Mouse (Mus musculus): ENCODE measurements around the gene Eif4a1. TPM values are rescaled to one million over a fixed set of nuclear protein-coding genes. Genes with fewer than 3 reads are reported as not detected.

Gene Eif4a1
- polyA plus RNA-seq, 1 experiment from 2014 or later, result 695 TPM

DNA sequence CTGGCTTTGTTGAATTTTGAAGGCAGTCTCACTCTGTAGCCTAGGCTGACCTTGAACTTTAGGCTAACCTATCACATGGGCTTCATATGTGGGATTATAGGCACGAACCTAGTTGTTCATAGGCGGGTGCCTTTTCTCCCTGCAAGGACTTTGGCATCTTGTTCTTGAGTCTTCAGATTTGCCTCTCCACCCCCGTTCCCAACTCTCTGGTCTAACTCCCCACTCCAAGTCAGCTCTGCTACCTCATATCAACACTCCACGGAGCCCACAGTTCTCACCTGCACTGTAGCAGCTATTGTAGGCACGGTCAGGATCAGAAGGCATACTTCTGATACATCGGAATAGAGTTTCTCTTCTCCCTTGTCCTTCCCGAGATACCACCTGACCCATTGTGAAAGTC lies 11.4 kb upstream of the Eif4a1 start:
- peaks cover 20% of the 10 kb centered on the region for H3K36me3 ChIP-seq (ENCODE audit: insufficient read depth)
- no peaks in the 10 kb centered on the region for H3K27me3 ChIP-seq (ENCODE audit: insufficient read depth, low read length)
- H3K4me2 ChIP-seq, result peak overlapping the region; percentile 95
- no peak overlapping the region for H3K4me3 ChIP-seq (ENCODE audit: low read depth, low read length)
- H3K9me3 ChIP-seq (ENCODE audit: low read depth, low read length), result no peaks in the 10 kb centered on the region
- H3K4me1 ChIP-seq (ENCODE audit: insufficient read depth), result peaks cover 18% of the 10 kb centered on the region
- ATAC-seq (ENCODE audit: insufficient read depth) (no peak), DNase-seq (no peak)
- H3K9ac ChIP-seq, result peak overlapping the region; percentile 47; the same call in 1 of the 2 replicates
- H3K27ac ChIP-seq (ENCODE audit: low read depth), result peak overlapping the region; percentile 81; the same call in 1 of the 2 replicates
- WGBS, result 63% methylated on average over 7 of the region's 7 CpGs
- no peak for TF ChIP-seq CTCF (IDR thresholded peaks at IDR 0.05; ENCODE audit: low read depth)

DNA sequence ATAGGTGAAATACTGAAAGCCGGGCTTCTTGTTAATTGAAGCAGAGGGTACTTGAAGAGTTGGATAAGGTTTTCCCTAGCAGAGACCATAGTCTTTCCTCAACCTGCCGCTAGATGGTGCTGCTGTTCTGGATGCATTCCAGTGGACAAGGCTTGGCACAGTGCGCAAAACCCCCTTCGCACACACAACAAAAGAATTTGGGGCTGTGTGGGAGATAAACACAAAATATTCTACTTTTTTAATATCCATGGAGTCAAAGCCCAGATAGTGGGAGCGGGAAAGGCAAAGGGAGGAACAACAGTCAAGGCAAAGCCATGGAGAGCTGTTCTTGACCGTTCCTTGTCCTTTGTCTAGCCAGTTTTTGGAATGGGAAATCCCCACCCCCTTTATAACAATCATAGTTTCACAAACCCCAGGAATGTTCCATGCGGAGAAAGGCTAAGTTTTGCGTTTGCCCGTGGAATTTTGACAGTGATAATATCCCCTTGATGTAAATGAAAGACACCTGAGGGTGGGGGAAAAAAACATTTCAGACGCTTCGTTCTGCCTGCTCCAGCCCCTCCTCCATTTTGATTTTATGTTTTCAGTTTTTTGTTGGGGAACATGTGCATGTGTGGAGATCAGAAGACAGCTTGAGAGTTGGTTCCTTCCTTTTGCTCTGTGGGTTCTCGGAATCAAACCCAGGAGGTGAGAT lies 10.8 kb upstream of the Eif4a1 start:
- WGBS, result 11% methylated on average over 12 of the region's 12 CpGs
- 0 out of 2 replicates have a peak, but pooled peaks have one; percentile 39 for ATAC-seq (ENCODE audit: insufficient read depth)
- peaks cover 26% of the 10 kb centered on the region for H3K36me3 ChIP-seq (ENCODE audit: insufficient read depth)
- peak overlapping the region; percentile 47 for H3K9ac ChIP-seq
- DNase-seq, result peak; percentile 98
- no peaks in the 10 kb centered on the region for H3K27me3 ChIP-seq (ENCODE audit: insufficient read depth, low read length)
- H3K4me2 ChIP-seq, result peak overlapping the region; percentile 95
- peak overlapping the region; percentile 96 for H3K27ac ChIP-seq (ENCODE audit: low read depth)
- TF ChIP-seq CTCF (IDR thresholded peaks at IDR 0.05; ENCODE audit: low read depth), result peak; percentile 96
- peaks cover 18% of the 10 kb centered on the region for H3K4me1 ChIP-seq (ENCODE audit: insufficient read depth)
- peak overlapping the region; percentile 87 for H3K4me3 ChIP-seq (ENCODE audit: low read depth, low read length)
- no peaks in the 10 kb centered on the region for H3K9me3 ChIP-seq (ENCODE audit: low read depth, low read length)

DNA sequence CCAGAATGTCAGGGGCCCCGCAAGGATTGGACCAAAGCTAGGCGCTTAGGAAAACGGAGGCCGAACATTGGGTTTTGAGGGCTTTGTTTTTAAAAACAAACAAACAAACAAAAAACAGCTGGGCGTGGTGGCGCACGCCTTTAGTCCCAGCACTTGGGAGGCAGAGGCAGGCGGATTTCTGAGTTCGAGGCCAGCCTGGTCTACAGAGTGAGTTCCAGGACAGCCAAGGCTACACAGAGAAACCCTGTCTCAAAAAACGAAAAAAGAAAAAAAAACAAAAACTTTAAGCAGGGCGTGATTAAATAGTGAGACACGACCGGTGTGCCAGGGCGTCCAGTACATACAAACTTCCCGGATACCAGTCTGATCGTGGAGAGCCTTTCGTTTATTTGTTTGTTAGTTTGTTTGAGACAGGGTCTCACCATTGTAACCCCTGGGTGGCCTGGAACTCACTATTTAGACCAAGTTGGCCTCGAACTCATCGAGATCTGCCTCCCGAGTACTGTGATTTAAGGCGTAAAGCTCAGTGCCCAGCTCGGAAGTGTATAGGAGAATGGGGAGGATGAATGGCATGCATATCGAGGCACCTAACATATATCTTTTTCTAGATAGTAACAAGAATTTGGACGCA lies 10.1 kb upstream of the Eif4a1 start:
- Histone ChIP-seq H3K9ac (peak overlapping the region; percentile 78), H3K36me3 (ENCODE audit: insufficient read depth) (peaks cover 33% of the 10 kb centered on the region), H3K4me3 (ENCODE audit: low read depth, low read length) (peak overlapping the region; percentile 87), H3K27ac (ENCODE audit: low read depth) (peak overlapping the region; percentile 96), H3K4me1 (ENCODE audit: insufficient read depth) (peaks cover 18% of the 10 kb centered on the region), H3K9me3 (ENCODE audit: low read depth, low read length) (no peaks in the 10 kb centered on the region), H3K4me2 (peak overlapping the region; percentile 95), H3K27me3 (ENCODE audit: insufficient read depth, low read length) (no peaks in the 10 kb centered on the region)
- ATAC-seq (ENCODE audit: insufficient read depth) (peak; percentile 14; the same call in 1 of the 2 replicates), DNase-seq (no peak)
- no peak for TF ChIP-seq CTCF (IDR thresholded peaks at IDR 0.05; ENCODE audit: low read depth)
- WGBS, result 18% methylated on average over 24 of the region's 24 CpGs

DNA sequence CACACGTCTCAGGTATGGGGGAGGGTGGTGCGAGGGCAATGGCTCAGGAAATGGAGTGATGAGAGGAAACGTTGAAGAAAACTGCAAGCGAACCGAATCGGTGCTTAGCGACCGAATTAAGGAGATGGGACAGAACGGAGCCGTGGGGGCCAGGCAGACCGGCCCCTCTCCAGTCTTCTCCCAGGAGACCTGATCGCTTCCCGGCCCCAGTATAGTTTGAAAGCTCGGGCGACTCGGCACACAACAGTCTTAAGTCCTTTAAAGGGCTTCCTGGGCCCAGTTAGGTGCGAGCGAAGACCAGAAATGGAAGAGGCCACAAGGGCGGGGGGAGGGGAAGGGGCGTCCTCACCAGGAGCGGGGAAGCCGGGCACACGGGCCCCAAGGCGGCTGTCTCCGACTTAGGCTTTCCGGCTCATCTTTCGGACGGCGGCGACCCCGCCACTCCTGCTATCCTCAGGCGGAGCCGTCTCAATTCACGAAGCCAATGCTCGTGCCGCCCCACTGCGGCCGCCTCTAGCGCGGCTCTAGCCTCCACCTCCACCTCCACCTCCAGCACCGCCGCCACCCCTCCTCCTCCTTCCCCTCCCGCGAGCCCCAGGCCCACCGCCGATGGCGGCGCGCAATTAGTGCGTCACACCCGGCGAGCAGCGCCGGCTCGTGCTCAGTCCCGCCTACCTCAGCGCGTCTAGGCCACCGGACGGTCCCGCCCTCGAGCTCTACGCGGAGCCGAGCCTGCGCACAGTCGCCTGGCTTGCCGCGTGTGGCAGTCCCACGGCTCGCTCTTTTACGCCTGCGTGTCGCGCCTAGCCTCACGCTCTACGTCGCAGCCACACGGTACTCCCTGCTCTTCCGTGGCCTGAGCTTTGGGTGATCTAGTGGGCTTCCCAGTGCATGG lies 9.3 kb upstream of the Eif4a1 start, which contains the start of gene Senp3:
Gene Senp3 (minus strand): TSS at position 771 of the 895 bp plus-strand sequence.
- Histone ChIP-seq H3K4me1 (ENCODE audit: insufficient read depth) (peaks cover 18% of the 10 kb centered on the region), H3K4me3 (ENCODE audit: low read depth, low read length) (peak within 1 kb of the TSS; percentile 87), H3K4me2 (peak within 1 kb of the TSS; percentile 95), H3K9ac (peak within 1 kb of the TSS; percentile 78), H3K27me3 (ENCODE audit: insufficient read depth, low read length) (no peaks in the 10 kb centered on the region), H3K9me3 (ENCODE audit: low read depth, low read length) (no peaks in the 10 kb centered on the region), H3K27ac (ENCODE audit: low read depth) (peak within 1 kb of the TSS; percentile 96), H3K36me3 (ENCODE audit: insufficient read depth) (peaks cover 41% of the 10 kb centered on the region)
- peak; percentile 95 for ATAC-seq (ENCODE audit: insufficient read depth)
- under 1% methylated on average over 75 of the region's 80 CpGs for WGBS
- peak; percentile 99 for DNase-seq
- TF ChIP-seq CTCF (IDR thresholded peaks at IDR 0.05; ENCODE audit: low read depth), result no peak

DNA sequence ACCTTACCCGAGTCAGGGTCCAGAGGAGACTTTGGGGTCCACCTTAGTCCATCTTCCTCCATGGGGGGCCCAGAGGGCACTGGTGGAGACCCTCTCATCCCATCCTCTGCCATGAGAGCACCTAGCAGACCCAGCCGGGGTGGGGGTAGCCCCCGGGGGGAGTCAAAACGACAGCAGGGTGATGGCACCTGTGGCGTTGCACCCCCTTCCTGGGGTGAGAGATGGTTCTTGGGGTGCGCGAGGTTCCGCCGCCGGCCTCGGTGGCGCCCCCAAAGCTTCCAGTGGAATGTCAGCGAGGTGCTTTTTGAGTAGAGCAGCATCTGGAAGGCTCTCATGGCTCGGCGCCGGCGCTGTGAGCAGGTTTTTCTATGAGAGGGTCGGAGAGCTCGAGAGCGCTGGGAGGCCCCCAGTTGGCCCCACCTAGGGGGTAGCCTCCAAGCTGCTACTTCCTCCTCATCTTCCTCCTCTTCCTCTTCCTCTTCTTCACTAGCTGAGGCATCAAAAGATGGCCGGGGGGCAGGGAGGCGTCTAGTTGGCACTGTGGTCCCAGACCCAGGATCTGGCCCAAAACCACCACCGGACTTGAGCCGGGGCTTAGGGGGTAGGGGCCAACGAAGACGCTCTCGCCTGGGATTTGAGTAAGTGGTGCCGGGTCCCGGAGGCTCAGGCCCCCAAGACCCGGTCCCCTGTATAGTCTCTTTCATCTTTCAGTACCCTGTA lies 8.1 kb upstream of the Eif4a1 start:
- Histone ChIP-seq H3K9me3 (ENCODE audit: low read depth, low read length) (no peaks in the 10 kb centered on the region), H3K36me3 (ENCODE audit: insufficient read depth) (peaks cover 53% of the 10 kb centered on the region), H3K9ac (peak overlapping the region; percentile 78; the same call in 1 of the 2 replicates), H3K4me2 (peak overlapping the region; percentile 95), H3K4me3 (ENCODE audit: low read depth, low read length) (peak overlapping the region; percentile 87), H3K27ac (ENCODE audit: low read depth) (no peak overlapping the region), H3K4me1 (ENCODE audit: insufficient read depth) (peaks cover 6% of the 10 kb centered on the region; the same call in 1 of the 2 replicates), H3K27me3 (ENCODE audit: insufficient read depth, low read length) (no peaks in the 10 kb centered on the region)
- no peak for TF ChIP-seq CTCF (IDR thresholded peaks at IDR 0.05; ENCODE audit: low read depth)
- DNase-seq (no peak), ATAC-seq (ENCODE audit: insufficient read depth) (no peak)
- WGBS, result 89% methylated on average over 30 of the region's 30 CpGs

DNA sequence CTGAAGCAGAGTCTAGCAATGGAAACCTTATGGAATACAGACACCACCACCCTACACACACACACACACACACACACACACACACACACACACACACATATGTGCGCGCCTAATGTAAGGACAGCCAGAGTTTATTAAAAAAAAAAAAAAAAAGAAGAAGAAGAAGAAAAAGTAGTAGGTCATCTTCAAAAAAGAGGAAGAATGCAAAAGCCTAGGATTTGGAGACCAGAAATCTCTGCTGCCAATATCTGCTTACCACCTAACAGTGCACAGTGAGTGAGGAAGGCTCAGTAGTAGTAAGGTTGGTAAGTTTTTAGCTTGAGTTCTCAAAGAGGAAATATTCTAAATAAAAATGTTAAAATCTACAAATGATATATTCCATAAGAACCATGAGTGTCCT lies 6.9 kb upstream of the Eif4a1 start:
- H3K4me2 ChIP-seq, result no peak overlapping the region
- DNase-seq, result no peak
- no peak for ATAC-seq (ENCODE audit: insufficient read depth)
- H3K4me3 ChIP-seq (ENCODE audit: low read depth, low read length), result no peak overlapping the region
- WGBS, result 100% methylated on average over 2 of the region's 2 CpGs
- no peaks in the 10 kb centered on the region for H3K27me3 ChIP-seq (ENCODE audit: insufficient read depth, low read length)
- TF ChIP-seq CTCF (IDR thresholded peaks at IDR 0.05; ENCODE audit: low read depth), result no peak
- peaks cover 65% of the 10 kb centered on the region for H3K36me3 ChIP-seq (ENCODE audit: insufficient read depth)
- H3K4me1 ChIP-seq (ENCODE audit: insufficient read depth), result peaks cover 6% of the 10 kb centered on the region; the same call in 1 of the 2 replicates
- H3K9ac ChIP-seq, result no peak overlapping the region
- no peaks in the 10 kb centered on the region for H3K9me3 ChIP-seq (ENCODE audit: low read depth, low read length)
- no peak overlapping the region for H3K27ac ChIP-seq (ENCODE audit: low read depth)

Data from lung, embryonic 14.5 days (tissue).